Mouse (Mus musculus) embryonic facial prominence, embryonic 13.5 days (tissue): ENCODE results near the gene Dlec1. TPM values are rescaled to one million over a fixed set of nuclear protein-coding genes. Genes with fewer than 3 reads are reported as not detected.

Source experiments
- ATAC-seq: fragments of 200-750 bp; cut with Nextera tagmentation; 2 replicates; pipeline ENCODE4 v1.8.0; 2017; ENCODE audit warnings: low read depth; ENCODE audit not compliant: insufficient number of reproducible peaks, insufficient read depth, low FRiP score, low TSS enrichment
- H3K27ac ChIP-seq: fragments of 300-500 bp; sonication (generic); 2 replicates; pipeline ENCODE4 v1.5.1; 2015; ENCODE audit warnings: moderate library complexity, mild to moderate bottlenecking, inconsistent platforms
- H3K27me3 ChIP-seq: fragments of 300-500 bp; sonication (generic); 2 replicates; pipeline ENCODE4 v1.6.1; 2015; ENCODE audit warnings: mild to moderate bottlenecking, inconsistent platforms
- H3K36me3 ChIP-seq: fragments of 300-500 bp; sonication (generic); 2 replicates; pipeline ENCODE4 v1.6.1; 2015; ENCODE audit warnings: mild to moderate bottlenecking, inconsistent platforms
- H3K4me1 ChIP-seq: fragments of 300-500 bp; sonication (generic); 2 replicates; pipeline ENCODE4 v1.6.1; 2015; ENCODE audit warnings: inconsistent platforms
- H3K4me2 ChIP-seq: fragments of 300-500 bp; sonication (generic); 2 replicates; pipeline ENCODE4 v1.6.1; 2015; ENCODE audit warnings: moderate library complexity, mild to moderate bottlenecking, inconsistent platforms
- H3K4me3 ChIP-seq: fragments of 300-500 bp; sonication (generic); 2 replicates; pipeline ENCODE4 v1.5.1; 2015; ENCODE audit warnings: mild to moderate bottlenecking, inconsistent platforms
- H3K9ac ChIP-seq: fragments of 300-500 bp; sonication (generic); 2 replicates; pipeline ENCODE4 v1.6.1; 2015; ENCODE audit warnings: mild to moderate bottlenecking, inconsistent platforms
- H3K9me3 ChIP-seq: fragments of 300-500 bp; sonication (generic); 2 replicates; pipeline ENCODE4 v1.6.1; 2016; ENCODE audit warnings: inconsistent platforms
- WGBS: fragments of 180-500 bp; shearing (Covaris S2); methylation state at CpG from one replicate; pipeline ENCODE4 v1.1.7; 2015; ENCODE audit warnings: mixed read lengths; 5-methylcytosine and 5-hydroxymethylcytosine counted together
- polyA plus RNA-seq: library from polyadenylated mRNA; unstranded; fragments of >200 nt; fragmentation: Nextera tagmentation; extraction: Ambion mirVana; gene quantifications from 2 replicates; pipeline ENCODE4 v1.2.1, GENCODE M21; 2015

The Dlec1 gene
- polyA plus RNA-seq, 1 experiment from 2014 or later, result 1.1 TPM

DNA sequence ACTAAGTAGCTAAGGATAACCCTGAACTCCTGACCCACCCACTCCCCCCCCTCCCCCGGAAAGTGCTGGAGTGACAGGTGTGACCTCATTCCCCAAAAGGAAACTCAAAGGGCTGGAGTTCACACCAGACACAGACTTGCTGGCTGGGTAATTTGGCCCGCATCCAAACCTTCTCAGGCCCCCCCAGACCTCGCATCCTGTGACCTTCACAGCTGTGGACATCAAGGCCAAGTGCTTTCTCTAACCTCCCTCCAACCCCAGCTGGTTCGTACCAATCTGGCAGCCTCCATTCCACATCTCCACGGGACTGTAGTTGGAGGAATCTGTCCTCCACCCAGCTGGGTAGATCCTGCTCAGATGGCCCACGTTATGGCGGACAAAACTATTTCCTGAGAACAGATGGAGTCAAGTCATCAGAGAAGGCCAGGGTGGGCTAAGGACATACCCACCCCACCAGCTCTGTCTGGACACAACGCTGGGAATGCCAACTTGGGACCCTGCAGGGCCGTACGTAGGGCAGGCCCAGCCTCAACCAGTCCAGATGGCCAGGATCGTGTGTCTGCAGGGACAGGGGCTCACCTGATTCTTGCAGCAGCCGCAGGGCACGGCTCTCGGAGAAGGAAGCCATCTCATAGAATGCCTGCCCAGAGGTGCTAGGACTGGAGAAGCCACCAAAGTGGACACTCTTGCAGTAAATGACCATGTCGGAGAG lies 28.9 kb upstream of the Dlec1 start:
- ATAC-seq, result no peak
- H3K4me3 ChIP-seq, result no peak overlapping the region
- H3K9me3 ChIP-seq, result no peaks in the 10 kb centered on the region
- peaks cover 55% of the 10 kb centered on the region for H3K36me3 ChIP-seq
- H3K27me3 ChIP-seq, result no peaks in the 10 kb centered on the region
- H3K9ac ChIP-seq, result no peak overlapping the region
- no peaks in the 10 kb centered on the region for H3K4me1 ChIP-seq
- no peak overlapping the region for H3K27ac ChIP-seq
- H3K4me2 ChIP-seq, result no peak overlapping the region
- whole genome bisulfite sequencing, result 77% methylated on average over 15 of the region's 15 CpGs

DNA sequence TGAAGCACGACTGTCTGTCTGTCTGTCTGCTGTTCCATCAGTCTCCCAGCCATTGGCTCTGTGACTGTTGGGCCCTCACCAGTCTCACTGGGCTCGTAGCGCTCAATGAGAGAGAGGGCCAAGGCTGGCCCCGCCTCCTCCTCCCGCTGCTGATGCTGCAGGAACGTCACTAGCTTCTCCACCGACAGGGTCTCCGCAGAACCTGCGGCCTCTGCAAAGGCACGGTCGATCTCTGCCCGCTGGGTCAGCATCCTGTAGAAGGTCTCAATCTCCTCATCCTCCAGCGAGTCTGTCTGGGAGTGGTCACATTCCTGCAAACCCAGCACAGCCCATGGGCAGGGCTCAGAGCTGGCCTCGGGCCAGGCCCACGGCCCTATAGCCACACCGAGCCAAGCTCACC lies 26.6 kb upstream of the Dlec1 start:
- ATAC-seq, result no peak
- Histone ChIP-seq H3K36me3 (peaks cover 69% of the 10 kb centered on the region), H3K9ac (no peak overlapping the region), H3K4me3 (no peak overlapping the region), H3K4me1 (no peaks in the 10 kb centered on the region), H3K27me3 (no peaks in the 10 kb centered on the region), H3K27ac (no peak overlapping the region; the same call in 1 of the 2 replicates), H3K9me3 (no peaks in the 10 kb centered on the region), H3K4me2 (no peak overlapping the region)
- 71% methylated on average over 16 of the region's 16 CpGs for WGBS

DNA sequence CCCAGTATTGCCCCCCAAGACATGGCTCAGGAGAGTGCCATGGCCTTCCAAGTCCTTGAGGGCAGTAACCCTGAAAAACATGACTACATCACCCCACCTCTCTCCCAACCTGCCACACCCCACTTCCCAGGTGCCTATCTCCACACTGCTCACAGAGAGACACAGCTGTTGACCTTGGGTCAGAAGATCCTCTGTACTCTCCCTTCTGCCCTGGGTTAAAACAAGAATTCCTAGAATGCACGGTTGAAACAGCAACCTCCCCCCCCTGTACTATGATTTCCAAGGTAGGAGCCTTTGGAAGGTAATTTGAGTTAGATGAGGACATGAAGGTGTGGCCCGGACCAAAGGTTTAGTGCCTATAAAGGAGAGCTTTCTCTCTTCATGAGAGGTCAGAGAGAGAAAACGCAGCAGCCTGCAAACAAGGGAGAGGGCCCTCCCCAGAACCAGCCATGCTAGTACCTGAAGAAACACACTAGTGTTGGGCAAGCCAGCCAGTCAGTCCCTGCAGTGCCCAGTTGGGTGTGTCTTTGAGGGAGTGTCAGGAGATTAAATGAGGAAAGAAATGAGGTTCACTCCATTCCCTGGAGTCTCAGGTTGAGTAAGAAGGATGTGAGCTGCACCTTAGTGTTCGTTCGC lies 22.1 kb upstream of the Dlec1 start:
- Histone ChIP-seq H3K9ac (no peak overlapping the region), H3K27ac (no peak overlapping the region), H3K9me3 (no peaks in the 10 kb centered on the region), H3K4me1 (peaks cover 12% of the 10 kb centered on the region), H3K36me3 (peaks cover 47% of the 10 kb centered on the region), H3K4me3 (no peak overlapping the region), H3K27me3 (no peaks in the 10 kb centered on the region), H3K4me2 (no peak overlapping the region)
- 77% methylated on average over 5 of the region's 5 CpGs for WGBS
- no peak for ATAC-seq

DNA sequence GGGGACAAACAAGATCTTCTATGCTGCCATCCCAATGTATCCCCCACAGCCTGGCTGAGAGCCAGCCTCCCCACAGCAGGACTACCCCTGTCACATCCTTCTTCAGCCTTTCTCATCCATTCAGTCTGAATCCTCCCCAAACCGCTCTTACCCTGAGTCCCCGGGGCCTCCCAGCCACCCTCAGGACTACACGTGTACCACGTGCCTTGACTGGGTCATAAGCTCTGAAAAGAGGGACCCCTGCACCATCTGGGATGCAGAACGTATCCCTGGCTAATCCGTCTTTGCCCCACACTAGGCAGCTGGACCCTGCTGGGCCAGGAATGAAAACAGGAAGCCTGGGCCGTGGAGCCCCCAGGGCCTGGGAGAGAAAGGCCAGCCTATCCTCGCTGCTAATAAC lies 20.2 kb upstream of the Dlec1 start:
- ATAC-seq, result no peak
- H3K27ac ChIP-seq, result no peak overlapping the region
- H3K36me3 ChIP-seq, result peaks cover 36% of the 10 kb centered on the region
- no peaks in the 10 kb centered on the region for H3K27me3 ChIP-seq
- H3K4me2 ChIP-seq, result no peak overlapping the region
- no peaks in the 10 kb centered on the region for H3K9me3 ChIP-seq
- no peak overlapping the region for H3K4me3 ChIP-seq
- no peak overlapping the region; the same call in 1 of the 2 replicates for H3K9ac ChIP-seq
- 10% methylated on average over 8 of the region's 8 CpGs for WGBS
- peaks cover 17% of the 10 kb centered on the region for H3K4me1 ChIP-seq

DNA sequence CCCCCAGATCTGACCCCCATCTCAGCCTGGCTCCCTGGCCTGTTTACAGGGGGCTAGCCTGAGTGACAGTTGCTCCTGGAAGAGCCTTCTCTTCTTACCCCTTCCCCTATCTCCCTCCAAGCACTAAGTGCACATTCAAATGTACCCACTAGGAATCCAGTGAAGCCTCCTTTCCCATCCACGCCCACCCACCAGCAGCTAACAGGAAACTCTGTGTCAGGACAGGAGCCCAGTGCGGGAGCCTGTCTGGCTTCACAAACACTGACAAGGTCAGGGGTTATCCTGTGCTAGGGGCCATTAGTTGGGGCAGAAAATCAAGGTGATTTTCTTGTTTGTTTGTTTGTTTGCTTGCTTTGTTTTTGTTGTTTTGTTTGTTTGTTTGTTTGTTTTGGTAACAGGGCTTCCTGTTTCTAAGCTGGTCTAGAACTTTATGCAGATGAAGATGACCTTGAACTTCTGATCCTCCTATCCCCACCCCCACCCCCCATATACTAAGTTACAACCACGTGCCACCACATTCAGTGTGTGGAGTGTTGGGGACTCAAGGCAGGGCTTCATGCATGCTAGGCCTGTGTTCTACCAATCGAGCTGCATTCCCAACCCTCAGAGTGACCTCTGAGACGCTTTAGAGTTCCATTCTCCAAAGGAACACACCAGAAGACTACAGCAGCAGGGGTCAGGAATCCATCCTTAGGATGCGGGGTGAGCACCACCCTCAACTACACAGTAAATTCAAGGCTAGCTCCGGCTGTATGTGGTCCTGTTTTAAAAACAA lies 19.4 kb upstream of the Dlec1 start:
- H3K27me3 ChIP-seq, result no peaks in the 10 kb centered on the region
- ATAC-seq, result no peak
- H3K9me3 ChIP-seq, result no peaks in the 10 kb centered on the region
- H3K4me2 ChIP-seq, result no peak overlapping the region
- H3K4me3 ChIP-seq, result no peak overlapping the region
- peaks cover 33% of the 10 kb centered on the region for H3K36me3 ChIP-seq
- WGBS, result 60% methylated on average over 7 of the region's 7 CpGs
- no peak overlapping the region for H3K27ac ChIP-seq
- no peak overlapping the region for H3K9ac ChIP-seq
- H3K4me1 ChIP-seq, result peaks cover 22% of the 10 kb centered on the region

DNA sequence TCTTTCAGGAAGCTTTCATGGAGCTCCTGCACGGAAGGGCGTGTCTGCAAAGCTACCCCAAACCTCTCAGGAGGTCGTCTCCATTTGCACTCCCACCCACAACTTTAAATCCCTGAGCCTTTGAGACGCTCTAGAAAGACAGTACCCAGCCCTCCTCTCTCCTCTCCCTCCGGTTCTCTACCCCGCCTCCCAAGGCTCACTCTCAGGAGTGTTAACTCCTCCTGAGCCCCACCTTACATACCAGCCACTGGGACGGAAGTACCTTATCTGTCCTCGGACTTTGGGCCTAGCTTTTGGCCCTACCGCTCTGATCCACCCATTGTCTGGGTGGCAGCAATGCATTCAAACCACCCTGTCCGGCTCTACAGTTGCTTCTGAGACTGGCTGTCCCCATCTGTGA lies 18.3 kb upstream of the Dlec1 start:
- H3K4me2 ChIP-seq, result no peak overlapping the region
- H3K4me1 ChIP-seq, result peaks cover 31% of the 10 kb centered on the region
- H3K27me3 ChIP-seq, result no peaks in the 10 kb centered on the region
- H3K9ac ChIP-seq, result no peak overlapping the region
- H3K27ac ChIP-seq, result no peak overlapping the region
- no peaks in the 10 kb centered on the region for H3K9me3 ChIP-seq
- ATAC-seq, result no peak
- H3K36me3 ChIP-seq, result peaks cover 23% of the 10 kb centered on the region; the same call in 1 of the 2 replicates
- 80% methylated on average over 10 of the region's 10 CpGs for WGBS
- H3K4me3 ChIP-seq, result no peak overlapping the region

DNA sequence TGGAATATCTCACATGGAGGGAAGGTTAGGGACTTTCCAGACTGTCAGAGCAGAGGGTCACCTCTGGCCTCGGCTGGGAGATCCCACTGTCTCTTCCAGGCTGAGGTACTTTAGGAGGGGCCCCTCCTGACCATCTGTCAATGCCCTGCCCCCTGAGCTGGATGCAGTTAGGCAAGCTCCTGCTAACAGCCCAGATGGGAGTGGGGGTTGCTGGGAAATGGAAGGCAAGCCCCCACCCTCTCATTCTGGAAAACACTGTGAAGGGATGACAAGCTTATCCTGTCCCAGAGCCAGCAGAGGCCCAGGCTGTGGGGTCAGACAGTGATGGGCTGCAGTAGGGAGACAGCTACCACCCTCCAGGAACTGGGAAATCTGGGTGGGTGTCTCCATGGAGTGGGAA lies 15.8 kb upstream of the Dlec1 start:
- WGBS, result 48% methylated on average over 1 of the region's 1 CpGs
- H3K27ac ChIP-seq, result no peak overlapping the region

DNA sequence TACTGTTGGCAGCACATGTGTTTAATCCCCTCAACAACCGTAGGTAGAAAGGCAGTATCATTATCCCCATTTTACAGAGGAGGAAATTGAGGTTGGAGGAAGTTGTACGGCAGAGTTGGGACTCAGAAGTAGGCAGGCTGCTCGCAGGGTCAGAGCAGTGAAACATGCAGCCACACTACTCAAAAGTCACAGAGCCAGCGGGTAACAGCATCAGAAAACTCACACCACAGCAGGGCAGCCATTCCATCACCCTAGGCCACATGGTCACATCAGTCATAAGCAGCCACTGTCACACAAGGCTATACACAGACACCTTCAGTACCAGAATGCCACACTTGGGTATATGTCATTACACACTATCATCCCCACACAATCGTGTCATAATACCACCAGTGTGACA lies 15.0 kb upstream of the Dlec1 start:
- Histone ChIP-seq H3K27me3 (peaks cover 10% of the 10 kb centered on the region), H3K9me3 (no peaks in the 10 kb centered on the region), H3K27ac (no peak overlapping the region), H3K36me3 (peaks cover 7% of the 10 kb centered on the region; the same call in 1 of the 2 replicates), H3K4me3 (peak overlapping the region; percentile 45; the same call in 1 of the 2 replicates), H3K4me2 (peak overlapping the region; percentile 63), H3K9ac (no peak overlapping the region), H3K4me1 (peaks cover 36% of the 10 kb centered on the region)
- ATAC-seq, result no peak
- WGBS, result 81% methylated on average over 5 of the region's 5 CpGs

More for the DNA sequence above, 15.8 kb upstream of the Dlec1 start:
- Histone ChIP-seq H3K9me3 (no peaks in the 10 kb centered on the region), H3K36me3 (peaks cover 11% of the 10 kb centered on the region; the same call in 1 of the 2 replicates), H3K9ac (no peak overlapping the region), H3K27me3 (peaks cover 3% of the 10 kb centered on the region), H3K4me2 (no peak overlapping the region), H3K4me3 (no peak overlapping the region), H3K4me1 (peaks cover 36% of the 10 kb centered on the region)
- no peak for ATAC-seq

DNA sequence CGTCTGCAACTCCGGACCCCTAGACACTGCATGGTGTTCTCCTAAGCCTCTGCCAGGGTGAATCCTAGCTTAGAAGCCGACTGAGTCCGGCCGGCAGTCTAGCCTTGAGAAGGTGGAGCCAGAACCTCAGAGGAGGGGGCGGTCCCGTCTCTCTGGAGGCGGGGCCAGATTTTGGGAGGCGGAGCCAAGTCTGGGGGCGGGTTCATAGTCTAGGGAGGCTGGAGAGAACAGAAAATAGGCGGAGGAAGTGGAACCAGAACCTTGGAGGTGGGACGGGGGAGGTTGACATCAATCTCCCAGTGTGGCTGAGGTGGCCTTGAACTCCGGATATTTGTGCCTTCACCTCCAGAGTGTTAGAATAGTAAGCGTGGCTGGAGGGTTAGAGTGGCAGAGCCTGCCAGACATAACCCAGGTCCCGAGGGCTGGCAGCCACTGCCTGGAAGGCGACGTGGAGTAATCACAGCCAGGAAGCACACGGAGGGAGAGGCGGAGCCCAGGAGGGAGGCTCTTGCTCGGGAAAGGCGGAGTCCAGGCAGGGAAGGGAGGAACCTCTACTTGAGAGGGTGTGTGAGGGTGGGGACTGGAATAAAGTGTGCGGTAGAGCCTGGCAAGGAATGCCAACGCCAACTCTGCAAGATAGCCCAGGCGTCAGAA lies 14.0 kb upstream of the Dlec1 start:
- Histone ChIP-seq H3K9me3 (no peaks in the 10 kb centered on the region), H3K4me1 (peaks cover 37% of the 10 kb centered on the region), H3K27ac (peak overlapping the region; percentile 78), H3K9ac (peak overlapping the region; percentile 58), H3K4me2 (peak overlapping the region; percentile 63), H3K4me3 (peak overlapping the region; percentile 45), H3K27me3 (peaks cover 14% of the 10 kb centered on the region), H3K36me3 (peaks cover 7% of the 10 kb centered on the region; the same call in 1 of the 2 replicates)
- ATAC-seq, result peak; percentile 86
- WGBS, result 1% methylated on average over 24 of the region's 24 CpGs

DNA sequence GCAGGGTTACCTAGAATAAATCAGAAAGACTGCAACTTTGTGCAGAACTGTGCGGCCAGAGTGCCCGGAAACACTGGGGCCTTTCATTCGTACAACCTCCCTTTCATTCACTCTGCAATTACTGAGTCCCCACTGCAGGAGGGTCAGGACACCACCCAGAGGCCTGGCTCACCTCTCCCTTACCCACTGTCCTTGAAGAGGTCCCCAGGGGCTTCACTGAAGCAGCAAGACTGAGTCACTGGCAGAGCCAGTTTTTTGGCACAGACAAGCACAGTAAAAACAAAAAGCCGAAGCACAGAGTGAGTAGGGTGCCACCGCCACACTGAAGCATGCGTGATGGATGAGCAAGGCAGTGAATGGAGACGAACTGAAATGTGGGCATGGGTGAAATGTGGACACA lies 12.8 kb upstream of the Dlec1 start:
- Histone ChIP-seq H3K4me2 (no peak overlapping the region), H3K27me3 (peaks cover 16% of the 10 kb centered on the region), H3K9ac (no peak overlapping the region), H3K4me3 (no peak overlapping the region), H3K36me3 (peaks cover 1% of the 10 kb centered on the region; the same call in 1 of the 2 replicates), H3K9me3 (no peaks in the 10 kb centered on the region), H3K27ac (no peak overlapping the region), H3K4me1 (peaks cover 46% of the 10 kb centered on the region)
- ATAC-seq, result no peak
- WGBS, result 53% methylated on average over 7 of the region's 7 CpGs

DNA sequence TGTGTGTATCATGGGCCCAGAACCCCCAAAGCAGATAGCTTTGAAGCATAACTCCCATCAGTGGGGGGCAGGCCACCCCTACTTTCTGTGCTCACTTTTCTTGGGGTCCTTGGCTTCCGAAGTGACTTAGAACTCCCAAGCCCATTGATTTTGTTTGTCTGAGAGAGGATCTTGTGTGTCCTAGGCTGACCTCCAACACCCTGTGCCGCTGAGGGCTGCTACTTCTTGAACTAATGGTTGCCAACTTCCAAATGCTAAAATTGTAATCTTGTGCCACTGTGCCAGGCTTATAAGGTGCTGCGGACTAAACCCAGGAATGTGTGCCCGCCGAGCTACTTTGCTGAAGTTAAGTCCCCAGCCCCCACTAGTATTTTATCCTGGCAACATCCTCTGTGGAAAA lies 11.8 kb upstream of the Dlec1 start:
- H3K9me3 ChIP-seq, result no peaks in the 10 kb centered on the region
- peaks cover 17% of the 10 kb centered on the region for H3K27me3 ChIP-seq
- H3K27ac ChIP-seq, result no peak overlapping the region
- no peak overlapping the region for H3K4me3 ChIP-seq
- H3K4me1 ChIP-seq, result peaks cover 54% of the 10 kb centered on the region
- no peaks in the 10 kb centered on the region for H3K36me3 ChIP-seq
- no peak overlapping the region for H3K4me2 ChIP-seq
- ATAC-seq, result no peak
- WGBS, result 93% methylated on average over 5 of the region's 5 CpGs
- no peak overlapping the region for H3K9ac ChIP-seq
